Mouse (Mus musculus): Measurements from ENCODE around the gene Gm21776.
"Not testable (repeated sequence)": the region's sequence is repeated elsewhere in the genome, so short reads cannot be mapped to it uniquely, and the experiment has no call there.

Gm21776 gene

DNA sequence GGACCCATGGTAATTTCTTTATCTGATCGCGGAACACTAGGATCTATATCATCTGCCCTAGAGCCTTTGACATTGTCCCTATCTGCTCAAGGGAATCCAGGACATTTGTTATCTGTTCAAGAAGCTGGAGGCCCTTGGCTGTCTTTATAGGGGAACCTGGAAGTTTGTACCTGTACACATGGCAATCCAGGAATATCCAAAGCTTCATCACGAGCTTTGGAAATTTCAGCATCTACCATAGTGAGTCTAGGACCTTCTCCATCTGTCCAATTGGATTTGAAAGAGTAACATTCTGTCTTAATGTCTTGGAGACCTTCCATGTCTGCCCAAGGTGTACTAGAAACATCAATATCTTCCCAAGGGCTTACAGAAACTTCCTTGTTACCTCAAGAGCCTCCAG is at the start of gene Gm21776:
Gene Gm21776 (plus strand): TSS at position 301 of the 400 bp plus-strand sequence.
- not testable (repeated sequence) for DNase-seq (ENCODE audit: low spot score in 2 of 2)
